Mouse (Mus musculus): ENCODE measurements at regions not wholly inside any gene's neighbourhood (a gene's known extent, or its start where the extent isn't known, plus 50 kb on each side); places are given as distances from the start of the nearest gene placed in this dataset.

DNA sequence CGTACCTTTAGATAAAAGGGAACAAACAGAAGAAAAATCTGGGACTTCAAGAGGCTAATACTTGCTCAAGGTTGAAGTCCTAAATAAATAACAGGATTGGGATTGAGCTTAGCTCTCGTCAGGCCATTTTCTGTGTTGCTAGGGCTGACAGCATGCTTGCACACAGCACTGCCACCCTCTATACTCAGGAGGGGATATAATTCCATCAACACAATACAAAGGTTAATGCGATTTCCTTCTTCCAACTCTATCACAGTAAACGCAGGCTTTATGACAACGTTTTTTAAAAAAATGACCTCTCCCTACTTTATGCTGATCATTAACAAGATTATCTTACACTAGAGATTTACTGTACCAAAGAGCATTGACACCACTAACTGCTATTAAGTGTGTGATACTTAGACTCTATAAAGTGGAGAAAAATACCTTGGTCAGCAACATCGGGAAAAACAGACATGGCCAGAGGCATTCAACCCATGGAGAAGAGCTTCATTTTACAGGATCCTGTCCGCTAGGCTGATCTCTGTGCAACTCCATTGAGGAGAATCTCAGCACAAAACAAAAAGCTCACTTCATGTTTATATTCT is 305.3 kb upstream of the Pbx1 start:
- H3K27me3 ChIP-seq (replicated peaks; ENCODE audit: control insufficient read depth, insufficient read depth, low read length), result no peaks in the 10 kb centered on the region
- ATAC-seq, result no peak
- 80% methylated on average over 7 of the region's 7 CpGs for WGBS

DNA sequence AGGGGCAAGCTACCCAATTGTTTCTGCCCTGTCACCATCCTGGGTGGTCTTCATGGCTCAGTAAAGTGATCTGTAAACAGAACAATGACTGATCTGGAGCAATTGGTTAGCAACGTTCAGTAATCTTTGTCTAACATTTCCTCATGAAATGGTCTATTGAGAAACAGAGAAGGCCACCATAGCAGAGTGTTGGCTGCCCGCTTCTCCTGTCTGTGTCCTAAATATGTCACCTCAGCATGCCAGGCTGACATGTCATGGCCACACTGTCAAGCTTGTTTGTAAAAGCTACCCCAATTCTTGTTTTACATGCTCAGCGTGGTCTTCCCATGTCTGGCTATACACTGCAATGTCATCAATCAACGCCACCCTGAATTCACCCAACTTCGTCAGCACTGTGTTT is 301.0 kb upstream of the Pbx1 start:
- Histone ChIP-seq H3K27me3 (replicated peaks; ENCODE audit: control insufficient read depth, insufficient read depth, low read length) (no peaks in the 10 kb centered on the region), H3K9me3 (ENCODE audit: control insufficient read depth, low read length) (no peaks in the 10 kb centered on the region), H3K4me3 (ENCODE audit: low read length) (no peak overlapping the region), H3K27ac (ENCODE audit: low read depth, low read length) (no peak overlapping the region), H3K4me1 (ENCODE audit: control insufficient read depth, insufficient read depth, low read depth, low read length) (no peaks in the 10 kb centered on the region), H3K36me3 (ENCODE audit: control insufficient read depth, insufficient read depth, low read length) (no peaks in the 10 kb centered on the region), H3K9ac (ENCODE audit: low read depth, low read length) (no peak overlapping the region), H3K4me2 (ENCODE audit: low read length) (no peak overlapping the region)
- no peak for ATAC-seq
- 58% methylated on average over 5 of the region's 5 CpGs for WGBS

More for the DNA sequence above, 305.3 kb upstream of the Pbx1 start:
- Histone ChIP-seq H3K36me3 (ENCODE audit: control insufficient read depth, insufficient read depth, low read length) (no peaks in the 10 kb centered on the region), H3K27ac (ENCODE audit: low read depth, low read length) (no peak overlapping the region), H3K4me3 (ENCODE audit: low read length) (no peak overlapping the region), H3K4me2 (ENCODE audit: low read length) (no peak overlapping the region), H3K9ac (ENCODE audit: low read depth, low read length) (no peak overlapping the region), H3K9me3 (ENCODE audit: control insufficient read depth, low read length) (no peaks in the 10 kb centered on the region), H3K4me1 (ENCODE audit: control insufficient read depth, insufficient read depth, low read depth, low read length) (no peaks in the 10 kb centered on the region)

DNA sequence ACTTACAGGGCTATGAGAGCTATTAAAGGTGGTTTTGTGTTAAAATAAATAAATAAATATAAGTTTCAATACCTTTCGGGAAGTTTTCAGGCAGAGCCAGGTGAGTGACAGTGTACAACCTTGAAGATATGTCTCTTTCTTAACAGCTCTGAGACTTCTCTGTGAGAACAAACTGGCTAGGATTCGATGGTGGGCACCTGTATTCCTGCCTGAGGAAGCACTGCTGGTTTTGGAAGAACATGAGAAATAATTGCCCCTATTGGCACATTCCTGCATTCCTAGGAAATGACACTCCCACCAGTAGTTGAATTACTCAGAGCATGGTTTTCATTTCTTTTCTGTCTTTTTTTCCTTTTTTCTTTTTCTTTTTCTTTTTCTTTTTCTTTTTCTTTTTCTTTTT is 277.8 kb upstream of the Pbx1 start:
- WGBS, result 80% methylated on average over 2 of the region's 2 CpGs
- H3K36me3 ChIP-seq (ENCODE audit: control insufficient read depth, insufficient read depth, low read length), result no peaks in the 10 kb centered on the region
- no peaks in the 10 kb centered on the region for H3K27me3 ChIP-seq (replicated peaks; ENCODE audit: control insufficient read depth, insufficient read depth, low read length)
- H3K4me2 ChIP-seq (ENCODE audit: low read length), result no peak overlapping the region
- H3K4me1 ChIP-seq (ENCODE audit: control insufficient read depth, insufficient read depth, low read depth, low read length), result peaks cover 7% of the 10 kb centered on the region
- no peak overlapping the region for H3K27ac ChIP-seq (ENCODE audit: low read depth, low read length)
- H3K9ac ChIP-seq (ENCODE audit: low read depth, low read length), result no peak overlapping the region
- no peaks in the 10 kb centered on the region for H3K9me3 ChIP-seq (ENCODE audit: control insufficient read depth, low read length)
- no peak overlapping the region for H3K4me3 ChIP-seq (ENCODE audit: low read length)
- no peak for ATAC-seq

DNA sequence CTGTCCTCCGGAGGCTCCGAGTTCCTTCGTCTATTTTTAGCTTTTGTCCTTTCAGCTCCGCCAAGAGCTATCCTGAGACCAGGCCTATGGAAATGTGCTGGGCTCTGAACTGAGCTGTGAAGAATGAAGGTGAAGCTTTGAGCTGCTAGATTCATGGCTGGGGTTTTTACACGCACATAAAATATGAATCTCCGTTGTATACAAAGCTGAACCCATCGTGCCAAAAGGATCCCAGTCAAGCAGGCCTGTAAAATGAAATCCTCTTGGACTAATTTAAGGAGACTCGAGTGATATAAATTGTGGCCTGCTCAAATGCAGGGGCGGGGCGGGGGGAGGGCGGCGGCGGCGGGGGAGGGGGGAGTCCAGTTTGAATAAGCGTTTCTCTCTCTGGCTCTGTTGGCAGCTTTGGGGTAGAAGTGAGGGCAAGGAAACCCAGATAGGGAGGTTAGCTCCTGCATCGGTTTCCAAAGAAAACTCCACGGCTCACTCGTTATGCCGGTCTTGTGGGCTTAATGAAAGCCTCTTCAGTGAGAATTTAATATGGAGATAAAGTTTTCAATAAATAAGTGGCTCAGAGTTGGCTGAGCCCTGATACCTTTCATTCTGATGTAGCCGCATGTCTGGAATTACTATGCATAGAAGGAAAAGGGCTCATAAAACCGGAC is 277.1 kb upstream of the Pbx1 start:
- no peak overlapping the region for H3K4me3 ChIP-seq (ENCODE audit: low read length)
- ATAC-seq, result no peak
- H3K27me3 ChIP-seq (replicated peaks; ENCODE audit: control insufficient read depth, insufficient read depth, low read length), result no peaks in the 10 kb centered on the region
- H3K9me3 ChIP-seq (ENCODE audit: control insufficient read depth, low read length), result no peaks in the 10 kb centered on the region
- peaks cover 7% of the 10 kb centered on the region for H3K4me1 ChIP-seq (ENCODE audit: control insufficient read depth, insufficient read depth, low read depth, low read length)
- H3K27ac ChIP-seq (ENCODE audit: low read depth, low read length), result no peak overlapping the region
- no peak overlapping the region for H3K9ac ChIP-seq (ENCODE audit: low read depth, low read length)
- peak overlapping the region; percentile 38 for H3K4me2 ChIP-seq (ENCODE audit: low read length)
- 18% methylated on average over 20 of the region's 21 CpGs for WGBS
- no peaks in the 10 kb centered on the region for H3K36me3 ChIP-seq (ENCODE audit: control insufficient read depth, insufficient read depth, low read length)

DNA sequence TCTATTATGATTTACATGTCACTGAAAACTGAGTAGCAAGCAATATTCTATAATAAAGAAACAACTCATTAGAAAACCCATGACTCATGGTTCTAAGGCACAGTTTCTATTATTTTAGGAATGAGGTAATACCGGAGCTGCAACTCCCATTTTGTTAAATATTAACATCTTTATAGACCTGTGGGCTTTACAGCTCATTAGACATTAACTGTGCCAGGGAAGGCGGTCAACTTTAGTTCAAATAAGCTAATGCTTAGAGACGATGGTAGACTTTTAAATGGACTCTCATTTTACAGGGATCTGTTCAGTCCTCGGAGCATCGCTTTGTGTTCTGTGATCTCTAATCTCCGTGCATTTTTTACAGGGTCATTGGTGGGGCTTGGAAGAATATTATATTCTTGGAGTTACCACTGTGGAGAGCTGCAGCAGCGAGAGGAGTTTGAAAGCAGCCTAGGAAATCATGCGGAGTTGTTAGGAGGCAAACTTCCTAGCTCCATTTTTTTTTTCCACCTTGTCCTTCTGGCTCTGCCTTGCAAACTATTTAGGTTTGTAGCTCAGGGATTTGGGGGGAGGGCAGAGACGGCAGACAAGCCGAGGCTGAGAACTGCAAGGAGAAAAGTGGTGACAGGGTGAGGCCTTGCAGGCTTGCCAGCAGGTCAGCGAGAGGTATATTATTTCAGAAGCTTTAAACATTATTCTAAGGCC is 276.2 kb upstream of the Pbx1 start:
- Histone ChIP-seq H3K27me3 (replicated peaks; ENCODE audit: control insufficient read depth, insufficient read depth, low read length) (no peaks in the 10 kb centered on the region), H3K9ac (ENCODE audit: low read depth, low read length) (no peak overlapping the region), H3K4me3 (ENCODE audit: low read length) (no peak overlapping the region), H3K27ac (ENCODE audit: low read depth, low read length) (no peak overlapping the region), H3K4me2 (ENCODE audit: low read length) (peak overlapping the region; percentile 38; the same call in 1 of the 2 replicates), H3K4me1 (ENCODE audit: control insufficient read depth, insufficient read depth, low read depth, low read length) (peaks cover 7% of the 10 kb centered on the region), H3K9me3 (ENCODE audit: control insufficient read depth, low read length) (no peaks in the 10 kb centered on the region), H3K36me3 (ENCODE audit: control insufficient read depth, insufficient read depth, low read length) (no peaks in the 10 kb centered on the region)
- no peak for ATAC-seq
- 29% methylated on average over 11 of the region's 11 CpGs for whole genome bisulfite sequencing

DNA sequence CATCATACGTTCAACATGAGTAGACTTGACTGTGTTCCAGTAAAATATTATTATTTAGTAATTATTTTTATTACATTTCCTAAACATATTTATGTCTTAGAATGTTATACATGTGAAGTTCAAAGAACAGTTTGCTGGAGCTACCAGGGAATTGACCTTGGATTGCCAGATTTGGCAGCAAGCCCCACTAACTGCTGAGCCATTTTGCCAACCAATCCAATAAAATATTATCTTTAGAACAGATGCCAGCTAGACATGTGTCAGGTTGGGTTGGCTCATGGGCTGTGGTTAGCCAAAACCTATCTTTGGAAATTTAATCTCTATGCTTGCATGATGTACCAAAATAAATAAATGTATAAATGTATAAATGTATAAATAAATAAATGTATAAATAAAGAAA is 265.3 kb upstream of the Pbx1 start:
- no peak for ATAC-seq
- WGBS, result 87% methylated on average over 1 of the region's 1 CpGs
- H3K4me3 ChIP-seq (ENCODE audit: low read length), result no peak overlapping the region
- no peaks in the 10 kb centered on the region for H3K9me3 ChIP-seq (ENCODE audit: control insufficient read depth, low read length)
- H3K27ac ChIP-seq (ENCODE audit: low read depth, low read length), result no peak overlapping the region
- H3K4me1 ChIP-seq (ENCODE audit: control insufficient read depth, insufficient read depth, low read depth, low read length), result no peaks in the 10 kb centered on the region
- no peaks in the 10 kb centered on the region for H3K36me3 ChIP-seq (ENCODE audit: control insufficient read depth, insufficient read depth, low read length)
- H3K9ac ChIP-seq (ENCODE audit: low read depth, low read length), result no peak overlapping the region
- no peak overlapping the region for H3K4me2 ChIP-seq (ENCODE audit: low read length)
- no peaks in the 10 kb centered on the region for H3K27me3 ChIP-seq (replicated peaks; ENCODE audit: control insufficient read depth, insufficient read depth, low read length)

DNA sequence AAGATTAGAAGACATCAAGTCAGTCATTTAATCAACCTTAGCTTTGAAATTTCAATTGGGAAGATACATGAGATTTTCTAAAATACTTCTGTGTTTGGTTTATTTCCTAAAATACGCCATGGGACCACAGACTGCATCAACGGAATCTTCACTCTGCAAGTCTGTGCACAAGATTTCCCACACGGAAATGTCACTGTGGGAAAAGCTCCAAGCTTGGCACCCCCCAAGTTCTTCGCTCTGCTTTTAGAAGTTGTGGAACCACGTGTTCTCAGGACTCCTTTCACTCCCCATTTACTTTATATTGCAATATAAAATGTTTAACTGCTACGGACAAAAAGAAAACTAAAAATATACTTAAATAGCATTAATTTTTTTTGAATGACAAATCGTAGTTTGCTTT is 254.8 kb upstream of the Pbx1 start:
- no peak overlapping the region for H3K4me2 ChIP-seq (ENCODE audit: low read length)
- H3K4me3 ChIP-seq (ENCODE audit: low read length), result no peak overlapping the region
- no peak for ATAC-seq
- no peak overlapping the region for H3K27ac ChIP-seq (ENCODE audit: low read depth, low read length)
- H3K9me3 ChIP-seq (ENCODE audit: control insufficient read depth, low read length), result no peaks in the 10 kb centered on the region
- 87% methylated on average over 7 of the region's 7 CpGs for WGBS
- H3K9ac ChIP-seq (ENCODE audit: low read depth, low read length), result no peak overlapping the region
- H3K4me1 ChIP-seq (ENCODE audit: control insufficient read depth, insufficient read depth, low read depth, low read length), result no peaks in the 10 kb centered on the region
- H3K27me3 ChIP-seq (replicated peaks; ENCODE audit: control insufficient read depth, insufficient read depth, low read length), result no peaks in the 10 kb centered on the region
- no peaks in the 10 kb centered on the region for H3K36me3 ChIP-seq (ENCODE audit: control insufficient read depth, insufficient read depth, low read length)

DNA sequence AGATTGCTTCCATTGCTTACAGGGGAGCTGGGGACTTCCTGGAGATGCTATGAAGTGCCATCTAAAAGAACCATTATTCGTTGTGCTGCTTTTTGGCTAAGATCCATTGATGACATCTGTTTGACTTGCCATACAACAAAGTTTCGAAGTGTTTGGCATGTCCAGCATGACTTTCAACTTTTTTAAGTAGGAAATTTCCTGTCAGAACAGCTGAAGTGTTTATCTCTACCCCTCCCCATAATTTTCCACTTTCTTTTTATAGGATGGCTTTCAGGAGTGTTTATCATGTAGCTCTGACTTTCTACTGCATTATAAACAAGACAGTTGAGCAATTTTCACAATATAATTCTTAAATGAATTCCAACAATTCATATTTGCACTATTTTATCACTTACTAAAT is 253.1 kb upstream of the Pbx1 start:
- Histone ChIP-seq H3K36me3 (ENCODE audit: control insufficient read depth, insufficient read depth, low read length) (no peaks in the 10 kb centered on the region), H3K9ac (ENCODE audit: low read depth, low read length) (no peak overlapping the region), H3K4me1 (ENCODE audit: control insufficient read depth, insufficient read depth, low read depth, low read length) (no peaks in the 10 kb centered on the region), H3K4me3 (ENCODE audit: low read length) (no peak overlapping the region), H3K27ac (ENCODE audit: low read depth, low read length) (no peak overlapping the region), H3K9me3 (ENCODE audit: control insufficient read depth, low read length) (no peaks in the 10 kb centered on the region), H3K4me2 (ENCODE audit: low read length) (no peak overlapping the region), H3K27me3 (replicated peaks; ENCODE audit: control insufficient read depth, insufficient read depth, low read length) (no peaks in the 10 kb centered on the region)
- WGBS, result 72% methylated on average over 2 of the region's 2 CpGs
- ATAC-seq, result no peak

DNA sequence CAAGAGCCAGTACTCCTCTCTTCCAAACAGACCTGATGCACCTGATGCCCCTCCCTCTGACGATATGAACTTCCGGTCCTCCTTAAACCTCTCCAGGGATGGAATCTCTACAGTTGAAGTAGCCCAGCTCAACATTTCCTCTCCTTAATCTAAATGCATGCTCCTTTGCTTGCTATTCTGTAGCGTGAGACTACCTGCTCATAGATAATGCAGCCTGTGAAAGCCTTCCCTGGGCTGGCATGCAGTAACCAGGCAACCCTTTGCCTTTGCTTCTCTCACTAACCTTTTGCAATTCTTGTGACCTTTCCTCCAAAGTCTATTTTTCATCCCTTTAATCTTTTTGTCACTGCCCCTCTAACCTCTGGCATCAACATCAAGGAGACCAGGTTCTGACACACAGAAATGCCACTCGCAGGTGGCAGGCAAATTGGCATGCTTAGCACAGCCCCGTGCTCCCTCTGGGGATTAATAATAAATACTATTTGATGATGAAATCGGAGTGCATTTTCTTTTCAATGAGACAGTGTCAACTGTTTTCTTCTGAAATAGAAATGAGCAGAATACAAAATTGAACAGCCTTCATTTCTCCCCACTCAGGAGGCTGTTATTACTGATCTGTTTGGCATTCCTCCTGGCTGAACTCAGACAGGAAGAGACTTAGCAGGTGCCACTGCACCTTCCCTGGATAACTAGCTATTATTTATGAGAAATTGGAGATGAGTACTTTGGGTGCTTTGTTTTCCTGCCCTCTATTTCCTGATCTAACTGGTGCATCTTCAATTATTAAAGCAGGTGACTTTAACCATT is 249.8 kb upstream of the Pbx1 start:
- ATAC-seq, result no peak
- Histone ChIP-seq H3K36me3 (ENCODE audit: control insufficient read depth, insufficient read depth, low read length) (no peaks in the 10 kb centered on the region), H3K4me2 (ENCODE audit: low read length) (no peak overlapping the region), H3K4me3 (ENCODE audit: low read length) (no peak overlapping the region), H3K4me1 (ENCODE audit: control insufficient read depth, insufficient read depth, low read depth, low read length) (no peaks in the 10 kb centered on the region), H3K27ac (ENCODE audit: low read depth, low read length) (no peak overlapping the region), H3K9ac (ENCODE audit: low read depth, low read length) (no peak overlapping the region), H3K9me3 (ENCODE audit: control insufficient read depth, low read length) (no peaks in the 10 kb centered on the region), H3K27me3 (replicated peaks; ENCODE audit: control insufficient read depth, insufficient read depth, low read length) (no peaks in the 10 kb centered on the region)
- 72% methylated on average over 6 of the region's 6 CpGs for WGBS

Data from hindbrain, embryonic 16.5 days (tissue).